Mouse (Mus musculus) heart, embryonic 16.5 days (tissue): ENCODE results near the gene Kcnj4. TPM values are rescaled to one million over a fixed set of nuclear protein-coding genes. Genes with fewer than 3 reads are reported as not detected.

ENCODE experiments used
- ATAC-seq: fragments of 200-750 bp; cut with Nextera tagmentation; replicated peaks from 2 replicates; pipeline ENCODE4 v1.8.0; 2017; ENCODE audit warnings: moderate number of reproducible peaks; ENCODE audit not compliant: insufficient read depth, low FRiP score; ENCODE audit errors: extremely low read depth
- H3K27ac ChIP-seq: fragments of 300-500 bp; sonication (generic); 2 replicates; pipeline ENCODE4 v1.5.1; 2014; ENCODE audit warnings: mild to moderate bottlenecking, low read length, control low read depth, moderate library complexity
- H3K27me3 ChIP-seq: fragments of 300-500 bp; sonication (generic); 2 replicates; pipeline ENCODE4 v1.6.1; 2014; ENCODE audit warnings: low read length, mixed read lengths; ENCODE audit not compliant: control insufficient read depth, insufficient read depth
- H3K36me3 ChIP-seq: fragments of 300-500 bp; sonication (generic); 2 replicates; pipeline ENCODE4 v1.6.1; 2014; ENCODE audit not compliant: control insufficient read depth, insufficient read depth
- H3K4me1 ChIP-seq: fragments of 300-500 bp; sonication (generic); 2 replicates; pipeline ENCODE4 v1.6.1; 2014; ENCODE audit warnings: low read length, mixed read lengths; ENCODE audit not compliant: control insufficient read depth, insufficient read depth
- H3K4me2 ChIP-seq: fragments of 300-500 bp; sonication (generic); 2 replicates; pipeline ENCODE4 v1.6.1; 2014; ENCODE audit warnings: low read depth, mild to moderate bottlenecking, control low read depth, low read length
- H3K4me3 ChIP-seq: fragments of 300-500 bp; sonication (generic); 2 replicates; pipeline ENCODE4 v1.5.1; 2014; ENCODE audit warnings: mild to moderate bottlenecking, control low read depth, low read length
- H3K9ac ChIP-seq: fragments of 300-500 bp; sonication (generic); 2 replicates; pipeline ENCODE4 v1.6.1; 2014; ENCODE audit warnings: low read length, control low read depth
- H3K9me3 ChIP-seq: fragments of 300-500 bp; sonication (generic); replicated peaks from 2 replicates; pipeline ENCODE4 v1.6.1; 2016; ENCODE audit warnings: low read length; ENCODE audit not compliant: control insufficient read depth
- WGBS: fragments of 180-500 bp; shearing (Covaris S2); extraction: QIAGEN DNeasy Blood & Tissue Kit; methylation state at CpG from one replicate; pipeline ENCODE4 v1.1.7; 2014; 5-methylcytosine and 5-hydroxymethylcytosine counted together
- polyA plus RNA-seq: library from polyadenylated mRNA; unstranded; fragments of >200 nt; fragmentation: Nextera tagmentation; extraction: Ambion mirVana; gene quantifications from 2 replicates; pipeline ENCODE4 v1.2.1, GENCODE M21; 2015

The Kcnj4 gene
- polyA plus RNA-seq, 1 experiment from 2014 or later, result 0.22 TPM

DNA sequence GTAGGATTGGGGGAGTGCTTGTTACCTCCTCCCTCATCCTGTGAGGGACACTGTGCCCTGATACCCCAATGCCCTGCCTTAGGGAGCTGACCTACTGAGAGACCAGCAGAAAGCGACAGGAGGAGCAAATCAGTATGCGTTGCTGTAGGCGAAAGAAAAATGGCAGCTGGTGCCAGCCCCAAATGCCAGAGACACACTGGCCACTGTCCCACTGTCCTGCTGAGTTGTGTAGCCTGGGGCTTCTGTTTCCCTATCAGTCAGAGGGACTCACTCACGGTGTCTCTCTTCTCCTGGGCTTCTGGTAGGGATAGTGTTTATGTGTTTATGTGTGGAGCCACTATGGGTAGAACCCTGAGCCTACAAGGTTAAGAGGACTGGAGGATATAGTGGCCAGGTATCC lies 12.7 kb upstream of the Kcnj4 start:
- Histone ChIP-seq H3K4me2 (peak overlapping the region; percentile 81), H3K9ac (no peak overlapping the region), H3K4me1 (peaks cover 20% of the 10 kb centered on the region), H3K27me3 (peaks cover 14% of the 10 kb centered on the region), H3K36me3 (peaks cover 1% of the 10 kb centered on the region; the same call in 1 of the 2 replicates), H3K27ac (no peak overlapping the region), H3K9me3 (no peaks in the 10 kb centered on the region), H3K4me3 (peak overlapping the region; percentile 65)
- no peak for ATAC-seq
- WGBS, result 75% methylated on average over 4 of the region's 4 CpGs

GRCm38 (mm10) chr15:79516171-79517096 lies 11.4 kb upstream of the Kcnj4 start, which contains the start of gene Kdelr3:
TSS of gene Kdelr3 (plus strand) at chr15:79516411.
- peak within 1 kb of the TSS; percentile 43 for H3K27ac ChIP-seq
- H3K9me3 ChIP-seq, result no peaks in the 10 kb centered on the region
- under 1% methylated on average over 71 of the region's 71 CpGs for WGBS
- H3K4me1 ChIP-seq, result peaks cover 25% of the 10 kb centered on the region
- H3K4me2 ChIP-seq, result peak within 1 kb of the TSS; percentile 81
- H3K27me3 ChIP-seq, result peaks cover 17% of the 10 kb centered on the region
- H3K36me3 ChIP-seq, result no peaks in the 10 kb centered on the region
- peak within 1 kb of the TSS; percentile 65 for H3K4me3 ChIP-seq
- peak within 1 kb of the TSS; percentile 86 for H3K9ac ChIP-seq
- peak; percentile 78 for ATAC-seq

DNA sequence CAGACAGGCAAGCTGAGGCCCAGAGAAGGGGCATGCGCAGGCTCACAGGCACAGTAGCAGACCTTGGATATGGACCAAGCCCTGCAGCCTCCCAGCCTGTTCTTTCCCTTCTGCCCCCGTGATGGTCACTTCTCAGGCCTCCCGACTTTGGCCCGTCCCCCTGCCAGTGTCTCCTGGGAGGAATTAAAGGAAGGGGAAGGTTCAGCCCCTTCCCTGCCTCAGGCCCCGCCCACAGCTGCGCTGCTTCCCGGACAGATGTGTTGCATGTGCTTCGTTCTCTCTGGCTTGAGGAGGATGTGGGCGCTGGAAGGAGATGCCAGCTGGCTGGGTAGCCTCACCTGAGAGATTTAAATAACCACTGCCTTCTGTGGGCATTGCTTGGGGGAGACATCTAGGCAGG lies 8.9 kb upstream of the Kcnj4 start:
- ATAC-seq, result no peak
- Histone ChIP-seq H3K9ac (no peak overlapping the region), H3K27ac (no peak overlapping the region), H3K4me1 (peaks cover 37% of the 10 kb centered on the region), H3K9me3 (no peaks in the 10 kb centered on the region), H3K27me3 (peaks cover 32% of the 10 kb centered on the region), H3K36me3 (no peaks in the 10 kb centered on the region), H3K4me2 (no peak overlapping the region), H3K4me3 (no peak overlapping the region)
- 13% methylated on average over 9 of the region's 9 CpGs for WGBS

DNA sequence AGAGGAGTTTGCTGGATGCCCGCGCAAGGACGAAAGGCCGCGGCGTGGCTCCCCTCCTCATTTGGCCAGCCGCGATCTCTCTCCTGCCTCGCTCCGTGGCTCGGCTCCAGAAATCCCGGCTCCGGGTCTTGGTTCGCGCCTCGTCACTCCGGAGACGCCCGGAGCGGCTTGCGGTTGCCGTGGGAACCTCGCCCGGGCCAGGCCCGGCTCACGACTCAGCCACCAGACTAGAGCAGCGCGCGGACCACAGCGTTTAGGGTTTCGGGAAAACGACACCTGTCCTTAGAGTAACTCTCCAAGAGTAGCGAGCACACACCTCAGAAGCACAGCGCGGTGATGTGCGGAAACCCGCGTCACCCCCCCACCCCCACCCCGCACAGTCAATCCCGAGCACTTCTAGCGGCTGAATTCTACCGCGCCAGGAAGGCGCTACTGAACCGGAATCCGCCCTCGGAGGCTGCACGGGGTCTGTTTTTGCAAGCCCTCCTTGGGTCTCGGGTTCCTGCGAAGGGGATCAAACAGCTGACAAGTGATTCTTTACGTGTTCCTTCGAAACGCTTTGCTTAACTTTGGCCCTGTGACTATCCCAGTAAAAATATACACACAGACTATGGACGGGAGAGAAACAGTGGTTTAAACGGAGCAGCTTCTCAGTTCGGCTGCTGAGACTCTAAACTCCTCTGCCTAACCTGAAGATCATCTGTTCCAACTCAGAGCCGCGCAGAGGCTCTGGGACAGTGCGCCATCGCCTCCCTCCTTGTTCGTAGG lies 6.7 kb upstream of the Kcnj4 start:
- no peak overlapping the region for H3K27ac ChIP-seq
- H3K9ac ChIP-seq, result peak overlapping the region; percentile 57
- H3K4me3 ChIP-seq, result peak overlapping the region; percentile 52
- no peaks in the 10 kb centered on the region for H3K36me3 ChIP-seq
- peak; percentile 66 for ATAC-seq
- H3K4me1 ChIP-seq, result peaks cover 21% of the 10 kb centered on the region
- H3K9me3 ChIP-seq, result no peaks in the 10 kb centered on the region
- peaks cover 41% of the 10 kb centered on the region for H3K27me3 ChIP-seq
- peak overlapping the region; percentile 73 for H3K4me2 ChIP-seq
- WGBS, result 4% methylated on average over 61 of the region's 61 CpGs

GRCm38 (mm10) chr15:79510425-79510824 lies 5.4 kb upstream of the Kcnj4 start:
- Histone ChIP-seq H3K4me2 (no peak overlapping the region), H3K9me3 (no peaks in the 10 kb centered on the region), H3K36me3 (no peaks in the 10 kb centered on the region), H3K27ac (no peak overlapping the region), H3K9ac (no peak overlapping the region), H3K4me3 (no peak overlapping the region), H3K4me1 (peaks cover 24% of the 10 kb centered on the region), H3K27me3 (peaks cover 47% of the 10 kb centered on the region)
- WGBS, result 71% methylated on average over 7 of the region's 7 CpGs
- no peak for ATAC-seq

- WGBS, result 19% methylated on average over 6 of the region's 6 CpGs
- Histone ChIP-seq H3K4me1 (peaks cover 24% of the 10 kb centered on the region), H3K27ac (no peak overlapping the region), H3K9me3 (no peaks in the 10 kb centered on the region), H3K9ac (no peak overlapping the region), H3K36me3 (no peaks in the 10 kb centered on the region), H3K4me3 (no peak overlapping the region), H3K27me3 (peaks cover 47% of the 10 kb centered on the region), H3K4me2 (no peak overlapping the region; the same call in 1 of the 2 replicates)
- no peak for ATAC-seq
These were observed 5.0 kb upstream of the Kcnj4 start for GRCm38 (mm10) chr15:79509998-79510397.

DNA sequence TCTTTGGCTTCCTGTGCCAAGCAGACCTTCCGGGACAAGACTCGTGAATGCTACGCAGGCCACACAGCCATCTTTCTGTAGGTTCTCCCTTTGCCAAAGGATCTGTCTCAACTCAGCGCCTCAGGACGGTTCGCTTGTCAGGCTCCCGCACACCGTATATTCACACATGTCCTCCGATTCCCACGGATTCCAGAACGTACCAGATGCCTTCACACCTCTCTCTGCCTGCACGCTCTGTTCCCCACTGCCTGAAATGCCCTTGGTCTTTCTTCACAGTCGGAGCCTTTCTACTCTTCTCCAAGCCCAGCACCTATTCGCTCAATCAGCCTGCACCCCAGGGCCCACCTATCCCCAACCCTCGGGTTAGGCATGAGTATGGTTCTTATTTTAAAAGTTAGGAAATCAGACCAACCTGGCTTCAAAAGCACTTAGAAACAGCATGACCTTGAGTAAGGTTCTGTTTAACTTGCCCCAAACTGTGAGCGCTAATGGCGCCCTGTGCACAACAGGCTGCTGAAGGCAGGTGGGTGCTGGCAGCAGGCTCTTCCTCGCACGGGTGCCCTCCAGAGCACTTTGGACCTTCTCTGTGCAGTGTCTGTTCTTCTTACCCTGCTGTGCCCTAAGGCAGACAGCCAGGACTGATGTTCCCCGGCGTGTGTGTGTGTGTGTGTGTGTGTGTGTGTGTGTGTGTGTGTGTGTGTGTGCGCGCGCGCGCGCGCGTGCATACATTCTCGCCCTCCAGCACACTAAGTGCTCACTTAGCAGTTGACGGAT lies 2.2 kb upstream of the Kcnj4 start:
- Histone ChIP-seq H3K9ac (no peak overlapping the region), H3K4me3 (no peak overlapping the region), H3K27ac (no peak overlapping the region), H3K9me3 (no peaks in the 10 kb centered on the region), H3K27me3 (peaks cover 49% of the 10 kb centered on the region), H3K4me1 (peaks cover 29% of the 10 kb centered on the region), H3K36me3 (no peaks in the 10 kb centered on the region), H3K4me2 (no peak overlapping the region)
- ATAC-seq, result no peak
- WGBS, result 54% methylated on average over 31 of the region's 31 CpGs

DNA sequence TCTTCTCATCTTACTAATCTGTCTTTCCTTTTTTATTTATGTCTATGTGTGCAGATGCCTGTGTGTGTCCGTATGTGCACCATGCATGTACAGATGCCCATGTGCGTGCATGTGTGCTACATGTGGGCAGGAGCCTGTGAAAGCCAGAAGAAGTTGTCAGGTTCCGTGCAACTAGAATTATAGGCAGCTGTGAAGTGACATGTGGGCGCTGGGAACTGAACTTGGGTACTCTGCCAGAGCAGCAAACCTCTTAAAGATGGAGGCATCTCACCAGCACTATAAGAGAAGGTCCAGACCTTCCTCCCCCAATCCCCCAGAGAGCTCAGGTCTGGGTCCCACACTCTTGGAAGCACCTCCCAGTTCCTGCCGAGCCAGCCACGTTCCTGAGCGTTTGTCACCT lies 1.4 kb upstream of the Kcnj4 start:
- H3K4me1 ChIP-seq, result peaks cover 24% of the 10 kb centered on the region
- H3K4me3 ChIP-seq, result no peak overlapping the region
- H3K27ac ChIP-seq, result no peak overlapping the region
- WGBS, result 38% methylated on average over 7 of the region's 7 CpGs
- no peak overlapping the region; the same call in 1 of the 2 replicates for H3K4me2 ChIP-seq
- no peaks in the 10 kb centered on the region for H3K36me3 ChIP-seq
- no peaks in the 10 kb centered on the region for H3K9me3 ChIP-seq
- ATAC-seq, result no peak
- H3K27me3 ChIP-seq, result peaks cover 49% of the 10 kb centered on the region
- H3K9ac ChIP-seq, result no peak overlapping the region
